Mouse (Mus musculus) cortical plate, adult 2 months (tissue): ENCODE data around the gene Nfatc2.
A peak's percentile ranks its signal among the peaks of the same experiment; 100 is the strongest.

ENCODE experiments used
- CTCF ChIP-seq: fragments of 200-500 bp; IDR thresholded peaks from 2 replicates; pipeline ENCODE4 v1.5.1; 2011; ENCODE audit warnings: mild to moderate bottlenecking, control low read depth, low read length; ENCODE audit not compliant: insufficient read depth; ENCODE audit errors: extremely low read depth
- POLR2A ChIP-seq: fragments of 200-500 bp; IDR thresholded peaks from 2 replicates; pipeline ENCODE4 v1.6.1; 2011; ENCODE audit warnings: mild to moderate bottlenecking, low read length, control low read depth; ENCODE audit not compliant: insufficient read depth; ENCODE audit errors: extremely low read depth

GRCm38 (mm10) chr2:168450977-168451376 is 150.5 kb downstream of the Nfatc2 start:
- TF ChIP-seq CTCF (peak; percentile 78), POLR2A (no peak)
